Mouse (Mus musculus): ENCODE measurements around the gene Tmprss5.

Tmprss5 gene

DNA sequence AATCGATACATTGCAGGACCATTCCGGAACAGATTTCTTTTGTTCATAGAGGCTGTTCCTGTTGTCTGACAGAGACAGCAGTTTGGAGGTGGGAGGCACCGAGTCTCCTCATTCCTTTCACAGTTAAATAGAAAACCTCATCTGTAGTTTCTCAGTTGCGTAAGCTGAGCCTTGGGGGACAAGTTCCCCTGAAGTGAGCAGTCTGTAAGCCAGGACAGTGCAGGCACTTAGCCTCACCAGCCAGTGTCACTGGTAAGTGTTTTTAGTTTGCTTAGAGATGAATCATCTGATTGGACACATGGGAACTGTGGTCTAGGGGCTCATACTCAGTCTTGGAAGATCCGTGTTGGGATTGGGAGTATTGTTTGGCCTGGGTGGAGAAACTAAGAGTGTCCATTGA lies at the start of gene Tmprss5:
Gene Tmprss5 (plus strand): TSS at position 154 of the 400 bp plus-strand sequence.
- no peak for DNase-seq (ENCODE audit: low spot score in 2 of 2)

DNA sequence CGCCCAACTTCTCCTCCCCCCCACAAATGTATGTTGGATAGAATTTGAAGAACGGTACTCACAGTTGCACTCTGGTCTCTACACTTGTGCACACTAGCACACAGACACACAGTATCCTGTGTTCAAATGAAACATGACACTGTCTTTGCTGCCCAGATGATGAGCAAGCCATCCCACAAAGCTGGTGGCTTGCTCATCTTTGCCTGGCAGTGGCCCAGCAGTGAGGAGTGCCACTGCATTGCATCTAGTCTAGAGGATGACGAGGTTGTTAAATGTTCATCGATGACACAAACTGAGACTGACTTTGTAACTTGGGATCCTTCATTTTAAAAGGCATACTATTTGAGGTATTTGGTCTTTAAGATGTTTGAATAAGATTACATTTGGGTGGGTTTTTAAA lies 46.3 kb upstream of the Tmprss5 start:
- DNase-seq (ENCODE audit: low spot score in 2 of 2): no peak

DNA sequence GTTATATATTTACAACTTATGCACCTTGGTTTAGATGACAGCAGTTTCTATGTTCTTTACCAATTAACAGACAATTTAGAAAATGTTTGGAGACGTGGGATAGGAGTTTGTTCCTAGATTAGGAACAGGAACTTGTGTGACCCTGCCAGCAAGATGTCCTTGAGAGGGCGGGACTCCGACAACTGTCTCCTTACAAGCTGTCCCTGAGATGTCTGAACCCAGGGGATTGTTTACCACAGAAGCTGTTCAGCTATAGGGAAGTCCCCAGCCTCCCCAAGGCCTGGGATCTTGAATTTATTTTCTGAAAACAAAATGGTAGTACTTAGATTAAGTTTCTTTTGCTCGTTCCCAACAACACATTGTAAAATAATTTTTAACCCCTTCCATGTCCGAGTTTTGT lies 30.2 kb upstream of the Tmprss5 start:
- DNase-seq (ENCODE audit: low spot score in 2 of 2): no peak

DNA sequence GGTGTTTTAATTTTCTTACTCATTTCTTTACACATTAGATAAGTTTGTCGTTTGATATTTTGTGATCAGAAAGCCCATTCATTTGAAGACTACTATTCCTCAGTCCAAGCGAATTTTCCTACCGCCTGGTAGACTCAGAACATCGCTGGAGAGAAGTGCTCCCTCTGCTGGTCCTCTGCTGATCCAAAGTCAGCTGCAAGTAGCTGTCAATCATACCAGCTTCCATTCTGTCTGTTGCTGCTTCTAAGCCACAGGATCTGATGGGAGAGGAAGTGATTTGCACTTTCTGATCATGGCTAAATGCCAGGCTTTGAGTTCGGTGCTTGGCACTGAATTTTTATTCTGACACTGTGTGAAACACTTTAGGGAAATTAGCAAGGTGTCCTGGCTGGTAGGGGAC lies 29.7 kb upstream of the Tmprss5 start:
- peak; percentile 36 to 43 for DNase-seq (ENCODE audit: low spot score in 2 of 2)

DNA sequence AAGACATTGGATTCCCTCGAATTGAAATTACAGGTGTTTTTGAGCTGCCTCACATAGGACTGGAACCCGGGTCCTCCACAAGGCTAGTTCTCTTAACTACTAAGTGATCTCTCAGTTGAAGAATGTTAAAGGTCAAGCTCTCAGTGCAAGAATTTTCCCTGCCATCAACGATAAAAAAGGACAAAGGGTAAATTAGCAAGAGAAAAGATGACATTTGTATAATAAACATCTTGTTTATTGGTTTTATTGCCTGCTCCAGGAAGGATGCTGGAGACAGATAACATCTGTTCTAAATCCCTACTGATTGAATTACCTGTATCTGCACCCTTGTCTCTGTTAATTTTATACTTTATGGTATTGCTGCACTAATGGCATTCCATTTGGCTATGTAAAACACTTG lies 27.0 kb upstream of the Tmprss5 start:
- DNase-seq (ENCODE audit: low spot score in 2 of 2): no peak

DNA sequence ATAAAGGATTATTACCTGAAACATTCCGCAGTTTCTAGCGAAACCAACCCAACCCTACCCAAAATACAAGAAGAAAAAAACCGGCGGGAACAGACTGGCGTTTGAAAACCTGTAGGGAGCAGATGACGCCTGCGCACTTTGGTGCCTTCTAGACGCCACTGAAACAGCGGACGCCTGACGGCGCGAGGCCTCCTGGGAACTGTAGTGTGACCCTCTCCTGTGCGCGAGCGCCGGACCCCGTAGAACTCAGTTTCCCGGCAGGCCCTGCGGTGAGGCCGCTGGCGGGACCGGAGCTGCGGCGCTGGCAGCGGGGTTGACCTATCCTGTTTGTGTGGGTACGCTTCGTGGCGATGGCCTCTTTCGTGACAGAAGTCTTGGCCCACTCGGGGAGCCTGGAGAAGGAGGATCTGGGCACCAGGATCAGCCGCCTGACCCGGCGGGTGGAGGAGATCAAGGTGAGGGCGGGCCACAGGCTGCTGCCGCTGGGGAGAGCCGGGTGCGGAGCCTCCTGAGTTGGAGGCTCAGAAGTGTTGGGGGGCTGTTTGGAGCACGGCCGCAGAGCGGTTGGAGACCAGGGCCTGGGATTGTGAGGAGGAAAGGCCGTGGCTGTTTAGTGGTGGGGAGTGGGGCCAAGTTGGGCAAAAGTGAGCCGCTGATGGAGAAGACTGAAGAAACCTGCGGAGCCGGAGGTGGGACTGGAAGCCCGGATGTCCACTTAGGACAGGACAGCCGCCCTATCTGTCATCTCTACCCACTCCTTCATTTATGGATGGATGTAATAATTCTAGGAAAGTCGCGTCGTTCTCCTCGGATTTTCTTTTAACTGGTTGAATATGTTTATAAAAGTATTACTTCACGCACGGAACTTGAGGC lies 25.5 kb upstream of the Tmprss5 start, which contains the start of gene Zw10:
Gene Zw10 (plus strand): TSS at position 281 of the 873 bp plus-strand sequence.
- peak; percentile 94 to 95 for DNase-seq (ENCODE audit: low spot score in 2 of 2)

DNA sequence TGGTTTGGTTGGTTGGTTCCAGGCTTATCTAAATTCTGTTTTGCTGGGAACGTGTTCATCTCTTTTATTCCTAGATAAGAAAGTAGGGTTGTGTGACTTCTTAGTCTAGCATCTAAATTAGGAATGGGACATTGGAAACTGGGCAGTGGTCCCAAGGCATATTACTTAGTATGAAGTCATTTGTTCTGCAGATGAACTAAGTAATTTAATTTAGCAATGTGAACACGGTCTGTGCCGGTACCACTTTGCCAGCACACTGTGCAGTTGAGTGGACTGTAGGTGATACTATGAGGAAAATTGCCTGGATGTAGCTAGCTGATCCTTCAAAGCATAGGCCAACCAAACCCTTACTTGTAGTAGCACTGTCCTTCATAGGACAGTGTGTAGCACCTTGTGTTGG lies 4.2 kb upstream of the Tmprss5 start:
- DNase-seq (ENCODE audit: low spot score in 2 of 2): no peak

DNA sequence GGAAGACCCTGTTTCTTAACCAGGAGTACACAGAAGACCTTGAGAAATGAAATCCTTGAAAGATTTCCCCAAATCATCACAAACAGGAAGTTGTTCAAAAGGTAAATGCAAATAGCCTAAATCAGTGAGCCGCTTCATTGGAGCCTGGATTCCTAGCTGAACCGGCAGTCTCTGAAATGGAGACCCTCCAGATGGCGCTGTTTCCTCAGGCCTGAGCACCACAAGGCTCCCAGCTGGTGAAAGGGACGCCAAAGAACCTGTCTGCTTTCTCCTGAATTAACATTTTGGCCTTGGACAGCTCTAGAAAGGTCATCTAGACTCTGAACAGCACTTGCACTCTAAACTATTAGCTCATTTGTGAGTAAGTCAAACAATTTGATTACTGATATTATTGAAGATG lies 501 bp downstream of the Tmprss5 start:
- no peak for DNase-seq (ENCODE audit: low spot score in 2 of 2)

DNA sequence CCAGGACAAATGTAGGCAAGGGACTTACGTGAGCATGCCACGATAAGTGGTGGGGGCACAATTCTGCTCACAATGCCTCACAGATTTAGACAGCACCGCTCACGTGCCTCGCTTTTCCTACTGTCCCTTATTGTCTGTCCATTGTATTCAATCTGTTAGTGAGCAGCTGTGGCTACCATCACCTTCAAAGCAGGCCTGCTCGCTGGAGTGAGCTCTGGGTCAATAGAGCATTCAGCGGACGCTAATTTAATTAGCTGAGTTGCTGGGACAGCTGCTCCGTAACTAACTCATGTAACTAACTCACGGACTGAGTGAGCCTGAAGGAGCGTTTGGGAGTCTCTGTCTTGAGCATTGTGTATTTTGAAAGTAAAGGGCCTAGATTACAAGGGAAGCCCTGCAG lies 6.3 kb downstream of the Tmprss5 start:
- DNase-seq (ENCODE audit: low spot score in 2 of 2): no peak

DNA sequence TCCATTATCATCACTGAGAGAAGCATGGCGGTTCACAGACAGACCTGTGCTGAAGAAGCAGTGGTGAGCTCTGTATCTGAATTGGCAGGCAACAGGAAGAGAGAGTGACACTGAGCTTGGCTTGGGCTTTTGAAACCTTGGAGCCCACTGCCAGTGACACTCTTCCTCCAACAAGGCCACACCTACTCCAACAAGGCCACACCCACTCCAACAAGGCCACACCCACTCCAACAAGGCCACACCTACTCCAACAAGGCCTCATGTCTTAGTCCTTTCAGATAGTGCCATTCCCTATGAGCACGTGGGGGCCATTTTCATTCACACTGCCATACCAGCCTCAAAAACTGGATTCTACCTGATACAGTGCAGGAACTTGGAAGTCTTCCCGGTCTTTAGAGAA lies 17.8 kb downstream of the Tmprss5 start:
- no peak for DNase-seq (ENCODE audit: low spot score in 2 of 2)

DNA sequence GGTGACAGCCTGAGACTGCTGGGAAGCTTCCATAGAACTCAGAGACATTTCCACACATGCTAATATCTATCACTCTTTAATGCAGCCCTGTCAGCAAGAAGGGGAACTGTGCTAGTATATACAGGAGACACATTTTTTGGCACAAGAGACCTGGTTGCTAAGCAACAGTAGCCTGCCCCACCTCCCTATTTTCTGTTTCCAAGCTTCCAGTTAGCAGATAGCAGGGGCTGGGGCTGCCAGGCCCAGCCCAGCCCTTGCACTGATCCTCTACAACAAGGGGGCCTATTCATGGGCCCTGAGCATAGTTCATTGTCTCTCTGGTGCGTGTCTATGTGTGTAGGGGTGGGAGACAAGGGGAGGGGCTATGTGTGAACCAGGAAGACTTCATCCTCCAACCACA lies 21.3 kb downstream of the Tmprss5 start:
- DNase-seq (ENCODE audit: low spot score in 2 of 2): no peak

DNA sequence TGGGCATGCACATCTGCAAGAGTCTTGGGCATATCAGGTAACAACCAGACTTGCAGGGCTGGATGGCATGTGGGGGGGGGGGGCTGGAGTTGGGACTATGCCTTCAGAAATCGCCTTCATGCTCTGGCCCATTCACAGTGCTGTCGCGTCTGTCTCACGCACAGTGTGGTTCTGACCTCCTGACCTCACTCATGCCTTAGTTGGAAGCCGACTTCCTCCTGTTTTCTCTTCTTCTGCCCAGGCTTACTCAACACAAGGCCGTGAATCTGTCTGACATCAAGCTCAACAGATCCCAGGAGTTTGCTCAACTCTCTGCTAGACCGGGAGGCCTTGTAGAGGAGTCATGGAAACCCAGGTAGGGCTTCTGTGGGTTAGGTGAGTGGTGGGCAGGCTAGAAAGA lies 28.0 kb downstream of the Tmprss5 start:
- DNase-seq (ENCODE audit: low spot score in 2 of 2): no peak

DNA sequence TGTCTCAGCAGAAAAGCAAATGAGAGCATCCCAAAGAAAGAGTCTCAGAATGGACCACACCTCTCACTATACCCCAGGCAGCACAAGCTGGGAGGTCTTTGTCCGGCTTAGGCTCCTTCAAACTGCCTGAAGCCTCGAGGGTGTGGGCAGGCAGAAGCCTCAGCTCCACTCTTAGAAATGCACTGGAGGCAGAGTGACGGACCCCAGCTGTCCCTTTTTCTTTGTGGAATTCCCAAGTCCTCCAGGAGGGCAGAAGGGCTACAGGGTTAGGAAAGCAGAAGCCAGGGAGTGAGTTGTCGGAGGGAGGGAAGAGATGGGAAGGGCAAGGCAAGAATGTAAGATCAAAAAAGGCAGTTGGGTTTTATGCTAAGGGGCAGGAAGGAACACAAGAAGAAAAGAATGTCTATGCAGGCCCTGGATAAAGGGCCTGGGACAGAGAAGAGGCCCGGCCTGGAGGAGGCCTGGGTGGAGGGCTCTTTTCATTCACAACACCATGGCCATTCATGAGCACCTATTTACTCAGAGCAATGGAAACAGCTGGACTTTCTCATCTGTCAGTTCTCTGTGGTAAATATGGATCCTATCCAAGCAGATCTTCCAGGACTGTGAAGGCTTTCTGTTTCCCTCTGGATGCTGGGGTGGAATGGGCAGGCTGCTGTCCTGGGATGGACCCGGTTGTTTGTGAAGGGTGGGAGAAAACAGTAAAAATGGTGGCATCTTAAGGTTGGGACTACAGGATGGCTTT lies 29.6 kb downstream of the Tmprss5 start:
- DNase-seq (ENCODE audit: low spot score in 2 of 2): no peak

DNA sequence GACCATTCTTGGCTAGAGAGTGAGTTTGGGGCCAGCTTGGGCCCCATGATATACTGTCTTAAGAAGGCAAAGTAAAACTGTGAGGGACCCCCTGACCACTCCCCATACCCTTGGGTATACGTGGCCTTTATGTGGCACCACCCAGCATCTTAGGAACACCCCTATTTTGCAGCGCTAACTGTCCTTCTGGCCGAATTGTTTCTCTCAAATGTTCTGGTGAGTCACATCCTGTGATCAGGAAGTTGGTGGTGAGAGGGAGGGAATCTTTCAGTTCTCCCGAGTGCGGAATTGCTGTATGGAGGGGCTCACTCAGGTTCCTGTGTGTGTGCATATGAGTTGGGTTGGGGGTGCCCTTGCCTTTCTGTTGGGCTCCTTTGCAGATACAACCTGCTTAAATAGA lies 30.2 kb downstream of the Tmprss5 start:
- no peak for DNase-seq (ENCODE audit: low spot score in 2 of 2)

DNA sequence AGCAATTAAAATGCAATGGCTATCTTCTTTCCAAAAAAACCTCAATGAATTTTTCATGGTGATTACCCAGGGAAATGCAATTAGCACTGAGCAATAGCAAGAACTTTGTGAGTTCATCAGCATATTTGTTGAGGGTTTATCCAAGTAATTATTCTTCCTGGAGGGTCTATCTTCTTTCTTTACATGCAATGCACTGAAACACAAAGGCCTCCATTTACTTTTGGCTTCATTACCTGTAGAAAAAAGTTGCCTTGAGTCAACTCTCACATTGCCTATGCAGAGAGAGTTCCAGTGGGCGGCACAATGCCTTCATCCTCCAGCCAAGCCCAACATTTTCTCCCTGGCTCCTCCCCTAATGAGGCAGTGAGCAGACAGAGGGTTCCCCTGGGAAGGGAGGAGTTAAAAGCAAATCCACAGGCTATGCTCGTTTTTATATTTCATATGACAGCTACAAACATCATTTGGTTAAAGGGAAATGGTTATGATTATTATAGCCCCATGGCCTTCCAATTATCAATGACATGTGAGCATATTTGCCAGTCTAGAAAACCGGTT lies 37.3 kb downstream of the Tmprss5 start:
- DNase-seq (ENCODE audit: low spot score in 2 of 2): no peak

DNA sequence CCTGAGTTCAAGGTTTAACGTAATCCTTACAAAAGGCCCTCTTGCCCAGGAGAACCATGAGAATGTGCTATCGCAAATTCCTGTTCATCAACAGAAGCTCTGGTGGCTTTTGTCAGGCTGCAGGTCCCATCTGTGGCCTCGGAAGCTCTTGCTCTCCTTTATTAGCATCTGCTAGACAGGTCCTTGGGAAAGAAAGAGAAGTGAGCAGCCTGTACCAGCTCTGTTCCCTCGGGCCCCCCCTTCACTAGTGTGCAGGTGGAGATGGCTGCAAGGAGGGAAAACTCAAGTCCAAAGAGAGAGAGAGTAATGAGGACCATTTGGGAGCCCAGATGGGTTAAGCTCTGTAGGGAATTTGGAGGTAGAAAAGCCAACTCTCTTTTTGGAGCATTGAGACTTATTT lies 38.7 kb downstream of the Tmprss5 start:
- DNase-seq (ENCODE audit: low spot score in 2 of 2): no peak

DNA sequence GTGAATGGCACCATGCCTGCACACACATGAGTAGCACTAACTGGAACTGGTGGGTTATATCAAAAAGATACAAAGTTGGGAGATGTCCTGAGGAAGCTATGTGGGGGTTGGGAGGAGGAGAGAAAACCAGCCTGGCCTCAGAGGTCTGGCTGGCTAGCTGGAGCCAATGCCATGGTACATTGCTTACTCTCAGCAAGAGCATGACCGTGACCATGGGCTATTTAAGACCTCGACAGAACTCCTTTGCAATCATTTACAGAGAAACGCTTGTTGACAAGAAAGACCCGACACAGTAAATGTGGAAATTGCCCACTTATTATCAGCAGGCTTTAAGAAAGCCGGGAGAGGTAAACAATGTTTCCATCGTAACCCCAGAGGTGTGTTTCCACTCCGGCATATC lies 44.6 kb downstream of the Tmprss5 start:
- DNase-seq (ENCODE audit: low spot score in 2 of 2): no peak

DNA sequence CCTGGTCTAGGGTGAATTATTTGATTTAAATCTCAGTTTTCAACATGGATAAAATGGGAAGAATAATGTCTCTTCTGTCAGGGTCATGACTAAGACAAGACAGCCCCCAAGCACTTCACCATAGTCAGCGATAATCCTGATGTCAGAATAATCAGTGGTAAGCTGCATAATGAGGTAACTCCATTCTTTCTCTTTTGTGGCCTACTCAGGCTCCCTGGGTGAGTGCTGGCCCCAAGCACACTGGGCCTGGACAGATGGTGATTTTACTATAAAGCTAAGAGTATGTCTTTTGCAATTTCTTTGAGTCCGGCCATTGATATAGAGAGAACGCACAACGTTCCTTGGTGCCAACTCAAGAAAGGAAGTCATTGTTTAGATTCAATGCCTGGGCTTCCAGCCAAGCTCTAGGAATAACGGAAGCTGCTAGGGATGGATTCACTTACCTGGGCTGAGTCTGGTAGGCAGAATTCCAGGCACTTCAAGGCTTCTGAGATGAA lies 49.5 kb downstream of the Tmprss5 start:
- DNase-seq (ENCODE audit: low spot score in 2 of 2): no peak

DNA sequence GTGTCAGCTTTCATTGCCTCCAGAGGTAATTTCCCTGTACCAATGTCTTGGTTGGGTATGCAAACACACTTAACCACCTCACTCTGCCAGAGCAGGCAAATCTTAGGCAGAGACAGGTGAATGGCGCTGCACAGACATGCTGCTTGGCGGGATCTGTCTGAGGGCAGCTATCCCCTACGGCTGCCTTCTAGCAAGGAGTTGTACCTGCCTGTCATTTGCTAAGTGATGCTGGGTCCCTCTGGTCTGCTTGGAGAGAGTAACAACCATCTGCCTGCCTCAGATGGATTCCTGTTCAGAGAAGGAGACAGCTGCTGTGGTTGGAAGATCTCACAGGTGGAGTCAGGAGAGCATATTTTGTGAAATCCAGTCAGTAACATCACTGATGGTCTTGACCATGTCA lies 62.8 kb downstream of the Tmprss5 start:
- DNase-seq (ENCODE audit: low spot score in 2 of 2): no peak

DNA sequence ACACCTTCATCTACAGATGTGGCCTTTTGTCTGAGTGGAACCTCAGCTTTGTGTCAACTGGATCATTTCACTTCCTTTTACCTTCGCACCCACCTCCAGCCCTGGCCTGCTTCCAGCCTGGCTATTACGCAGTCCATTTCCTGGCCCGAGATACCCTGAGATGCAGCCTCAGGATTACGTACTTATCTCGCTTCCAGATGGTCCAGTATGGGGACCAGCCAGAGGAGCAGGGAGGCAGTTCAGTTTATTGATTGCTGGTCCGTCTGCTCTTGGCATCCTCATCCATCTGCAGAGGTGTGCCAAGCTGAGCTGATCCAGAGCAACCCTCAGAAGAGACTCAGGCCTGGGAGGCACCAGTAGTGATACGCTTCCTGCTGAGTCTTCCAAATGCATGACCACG lies 64.7 kb downstream of the Tmprss5 start:
- DNase-seq (ENCODE audit: low spot score in 2 of 2): no peak

DNA sequence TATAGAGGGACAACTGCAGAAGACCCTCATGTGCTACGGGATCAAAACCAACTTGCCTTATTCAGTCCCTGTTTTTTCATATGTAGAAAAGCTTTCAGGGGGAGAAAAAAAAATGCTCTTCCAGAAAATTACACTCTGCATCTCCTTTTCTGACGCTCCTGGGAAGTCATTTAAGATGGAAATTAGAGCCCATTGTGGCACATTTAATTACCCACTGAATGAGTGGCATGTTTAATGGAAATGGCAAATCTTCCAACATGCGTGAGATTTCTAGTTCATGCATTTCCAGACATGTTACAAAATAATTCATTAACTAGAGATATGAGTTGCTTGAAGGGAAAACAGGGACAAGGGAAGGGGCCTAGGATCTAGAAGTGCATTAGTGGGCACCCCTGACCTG lies 66.0 kb downstream of the Tmprss5 start:
- DNase-seq (ENCODE audit: low spot score in 2 of 2): no peak

All from spleen, postnatal 36 days (tissue).